Mouse (Mus musculus) CH12.LX (cell line): Measurements from ENCODE around the gene Wsb2. TPM values are rescaled to one million over a fixed set of nuclear protein-coding genes. Genes with fewer than 3 reads are reported as not detected.

Experiments used
- DNase-seq: peaks from one replicate; pipeline ENCODE4 v3.0.0-alpha.2; 2013; ENCODE audit errors: extremely low read depth
- H3K27ac ChIP-seq: 2 replicates; pipeline ENCODE4 v1.5.1; 2012; ENCODE audit warnings: low read depth, mild to moderate bottlenecking, control low read depth, moderate library complexity; ENCODE audit not compliant: insufficient read depth
- H3K27me3 ChIP-seq: replicated peaks from 2 replicates; pipeline ENCODE3; 2012; ENCODE audit warnings: inconsistent platforms
- H3K36me3 ChIP-seq, 2 experiments: replicated peaks in 1 of 2; 2 replicates each; pipeline versions ENCODE3 to v1.6.1; 2012; ENCODE audit warnings: inconsistent platforms in 1 of 2, low read length in 1 of 2, mild to moderate bottlenecking in 1 of 2, mixed read lengths in 1 of 2, moderate library complexity in 1 of 2; ENCODE audit not compliant: control insufficient read depth in 1 of 2, insufficient read depth in 1 of 2
- H3K4me1 ChIP-seq, 2 experiments: 2 replicates each; pipeline ENCODE4 v1.6.1; 2012; ENCODE audit warnings: inconsistent platforms in 1 of 2, moderate library complexity in 1 of 2; ENCODE audit not compliant: insufficient read depth in 2 of 2, control insufficient read depth in 1 of 2
- H3K4me2 ChIP-seq: 2 replicates; pipeline ENCODE4 v1.6.1; 2012; ENCODE audit warnings: low read depth, mild to moderate bottlenecking, control low read depth; ENCODE audit not compliant: poor library complexity, insufficient read depth, severe bottlenecking
- H3K4me3 ChIP-seq, 3 experiments: fragments of 150-350 bp in 1 of 3; sonication (generic) in 1 of 3; replicated peaks in 1 of 3; 2 replicates each; pipeline versions ENCODE3 to v1.5.1; 2011 to 2012; ENCODE audit warnings: low read depth in 2 of 3, low read length in 2 of 3, mild to moderate bottlenecking in 2 of 3, moderate library complexity in 2 of 3, control low read depth in 1 of 3, improper control_type of control experiment in 1 of 3, inconsistent platforms in 1 of 3, mixed read lengths in 1 of 3; ENCODE audit not compliant: poor library complexity in 1 of 3
- H3K79me2 ChIP-seq: replicated peaks from 2 replicates; pipeline ENCODE4 v1.6.1; 2012; ENCODE audit warnings: mild to moderate bottlenecking, moderate library complexity; ENCODE audit not compliant: control insufficient read depth, poor library complexity, insufficient read depth, severe bottlenecking; ENCODE audit errors: extremely low read depth
- H3K9ac ChIP-seq: 2 replicates; pipeline ENCODE4 v1.6.1; 2012; ENCODE audit warnings: low read depth, mild to moderate bottlenecking, control low read depth, moderate library complexity; ENCODE audit not compliant: insufficient read depth
- H3K9me3 ChIP-seq: replicated peaks from 2 replicates; pipeline ENCODE3; 2012; ENCODE audit warnings: low read length, inconsistent platforms, mixed read lengths
- CHD1 ChIP-seq: IDR thresholded peaks from 2 replicates; pipeline ENCODE4 v1.6.1; 2012; ENCODE audit warnings: low read depth, low read length, improper control_type of control experiment, inconsistent platforms
- CHD2 ChIP-seq: IDR thresholded peaks from 2 replicates; pipeline ENCODE4 v1.6.1; 2011; ENCODE audit warnings: low read length, improper control_type of control experiment
- CTCF ChIP-seq, 2 experiments: IDR thresholded peaks in 1 of 2; conservative IDR thresholded peaks in 1 of 2; 2 replicates each; pipeline ENCODE4 v1.5.1; 2011 to 2012; ENCODE audit warnings: low read depth in 2 of 2, low read length in 2 of 2, improper control_type of control experiment in 1 of 2, inconsistent platforms in 1 of 2, mild to moderate bottlenecking in 1 of 2, moderate library complexity in 1 of 2
- ELF1 ChIP-seq: IDR thresholded peaks from 2 replicates; pipeline ENCODE4 v1.6.1; 2014; ENCODE audit warnings: low read depth, mild to moderate bottlenecking, inconsistent platforms, low read length, improper control_type of control experiment
- GABPA ChIP-seq: IDR thresholded peaks from 2 replicates; pipeline ENCODE4 v1.6.1; 2012; ENCODE audit warnings: low read depth, low read length, improper control_type of control experiment, inconsistent platforms; ENCODE audit not compliant: insufficient replicate concordance
- HCFC1 ChIP-seq: IDR thresholded peaks from 2 replicates; pipeline ENCODE4 v1.6.1; 2012; ENCODE audit warnings: low read depth, mild to moderate bottlenecking, inconsistent platforms, low read length, improper control_type of control experiment
- IRF4 ChIP-seq: IDR thresholded peaks from 2 replicates; pipeline ENCODE4 v1.6.1; 2014; ENCODE audit warnings: low read depth, mild to moderate bottlenecking, inconsistent platforms, low read length, improper control_type of control experiment
- JUN ChIP-seq: IDR thresholded peaks from 2 replicates; pipeline ENCODE4 v1.6.1; 2011; ENCODE audit warnings: low read depth, mild to moderate bottlenecking, low read length, improper control_type of control experiment, moderate library complexity; ENCODE audit not compliant: insufficient read depth
- JUND ChIP-seq: conservative IDR thresholded peaks from 2 replicates; pipeline ENCODE4 v1.6.1; 2011; ENCODE audit warnings: low read depth, low read length, improper control_type of control experiment
- KAT2A ChIP-seq: IDR thresholded peaks from 2 replicates; pipeline ENCODE4 v1.6.1; 2012; ENCODE audit warnings: low read length, improper control_type of control experiment, inconsistent platforms; ENCODE audit not compliant: insufficient replicate concordance
- MAFK ChIP-seq: IDR thresholded peaks from 2 replicates; pipeline ENCODE4 v1.6.1; 2011; ENCODE audit warnings: low read length, improper control_type of control experiment; ENCODE audit not compliant: insufficient replicate concordance
- MAX ChIP-seq: IDR thresholded peaks from 2 replicates; pipeline ENCODE4 v1.6.1; 2011; ENCODE audit warnings: low read length, improper control_type of control experiment
- MAZ ChIP-seq: IDR thresholded peaks from 2 replicates; pipeline ENCODE4 v1.6.1; 2012; ENCODE audit warnings: low read depth, mild to moderate bottlenecking, inconsistent platforms, low read length, improper control_type of control experiment, moderate library complexity
- MEF2A ChIP-seq: IDR thresholded peaks from 2 replicates; pipeline ENCODE4 v1.6.1; 2014; ENCODE audit warnings: low read depth, mild to moderate bottlenecking, inconsistent platforms, low read length, improper control_type of control experiment, borderline replicate concordance
- MXI1 ChIP-seq: IDR thresholded peaks from 2 replicates; pipeline ENCODE4 v1.6.1; 2011; ENCODE audit warnings: mild to moderate bottlenecking, low read depth, low read length, improper control_type of control experiment
- MYC ChIP-seq: IDR thresholded peaks from 2 replicates; pipeline ENCODE4 v1.6.1; 2011; ENCODE audit warnings: low read depth, mild to moderate bottlenecking, improper control_type of control experiment, low read length
- NRF1 ChIP-seq: IDR thresholded peaks from 2 replicates; pipeline ENCODE4 v1.6.1; 2014; ENCODE audit warnings: low read depth, mild to moderate bottlenecking, inconsistent platforms, low read length, improper control_type of control experiment, moderate library complexity
- PAX5 ChIP-seq: IDR thresholded peaks from 2 replicates; pipeline ENCODE4 v1.6.1; 2012; ENCODE audit warnings: low read length, inconsistent platforms, mixed read lengths
- POLR2AphosphoS2 ChIP-seq: IDR thresholded peaks from 2 replicates; pipeline ENCODE4 v1.6.1; 2011; ENCODE audit warnings: low read depth, low read length, improper control_type of control experiment
- RAD21 ChIP-seq: IDR thresholded peaks from 2 replicates; pipeline ENCODE4 v1.6.1; 2011; ENCODE audit warnings: low read depth, mild to moderate bottlenecking, low read length, improper control_type of control experiment, moderate library complexity
- SMC3 ChIP-seq: IDR thresholded peaks from 2 replicates; pipeline ENCODE4 v1.6.1; 2011; ENCODE audit warnings: low read depth, low read length, improper control_type of control experiment
- TBP ChIP-seq: conservative IDR thresholded peaks from 2 replicates; pipeline ENCODE4 v1.6.1; 2011; ENCODE audit warnings: low read depth, low read length, improper control_type of control experiment
- TCF12 ChIP-seq: IDR thresholded peaks from 2 replicates; pipeline ENCODE4 v1.6.1; 2014; ENCODE audit warnings: low read depth, mild to moderate bottlenecking, inconsistent platforms, low read length, improper control_type of control experiment
- USF1 ChIP-seq: IDR thresholded peaks from 2 replicates; pipeline ENCODE4 v1.6.1; 2014; ENCODE audit warnings: low read depth, mild to moderate bottlenecking, inconsistent platforms, low read length, improper control_type of control experiment
- USF2 ChIP-seq: conservative IDR thresholded peaks from 2 replicates; pipeline ENCODE4 v1.6.1; 2011; ENCODE audit warnings: low read depth, low read length, improper control_type of control experiment
- ZC3H11A ChIP-seq: IDR thresholded peaks from 2 replicates; pipeline ENCODE4 v1.6.1; 2012; ENCODE audit warnings: low read depth, mild to moderate bottlenecking, inconsistent platforms, low read length, improper control_type of control experiment
- ZKSCAN1 ChIP-seq: IDR thresholded peaks from 2 replicates; pipeline ENCODE4 v1.6.1; 2012; ENCODE audit warnings: low read depth, inconsistent platforms, low read length, improper control_type of control experiment, borderline replicate concordance
- ZNF384 ChIP-seq: IDR thresholded peaks from 2 replicates; pipeline ENCODE4 v1.6.1; 2012; ENCODE audit warnings: low read depth, low read length, improper control_type of control experiment, inconsistent platforms
- dilution Hi-C: fragments of 300-500 bp; cut with MboI; formaldehyde crosslinking; loops from 2 replicates; pipeline ENCODE4 v1.14.3; 2020; ENCODE audit warnings: low sequenced_read_pairs; ENCODE audit not compliant: extremely low pct_unique_long_range_greater_than_20kb, extremely low pct_ligation_motif_present
- in situ Hi-C: fragments of 300-500 bp; cut with MboI; formaldehyde crosslinking; loops from 3 replicates; pipeline ENCODE4 v1.14.3; 2019; ENCODE audit warnings: low sequenced_read_pairs, low pct_ligation_motif_present, low pct_unique_long_range_greater_than_20kb, mixed read lengths
- polyA plus RNA-seq: library from polyadenylated mRNA; unstranded; fragments of >175 nt; gene quantifications from 2 replicates; pipeline ENCODE4 v1.2.1, GENCODE M21; 2012; ENCODE audit warnings: low read depth; ENCODE audit not compliant: insufficient read length
- total RNA-seq, 2 experiments: library from RNA; depleted of rRNA; stranded (reverse); fragments of 300-350 nt in 1 of 2; fragments of >200 nt in 1 of 2; gene quantifications; 2 replicates each; pipeline ENCODE4 v1.2.3; 2012 to 2014

The Wsb2 gene
- total RNA-seq (2012; rRNA removed) (41.7 and 43.6 TPM in 2 replicates), total RNA-seq (2014; rRNA removed) (30.6 and 36.1 TPM in 2 replicates), polyA plus RNA-seq (34.8 and 44.2 TPM in 2 replicates)

DNA sequence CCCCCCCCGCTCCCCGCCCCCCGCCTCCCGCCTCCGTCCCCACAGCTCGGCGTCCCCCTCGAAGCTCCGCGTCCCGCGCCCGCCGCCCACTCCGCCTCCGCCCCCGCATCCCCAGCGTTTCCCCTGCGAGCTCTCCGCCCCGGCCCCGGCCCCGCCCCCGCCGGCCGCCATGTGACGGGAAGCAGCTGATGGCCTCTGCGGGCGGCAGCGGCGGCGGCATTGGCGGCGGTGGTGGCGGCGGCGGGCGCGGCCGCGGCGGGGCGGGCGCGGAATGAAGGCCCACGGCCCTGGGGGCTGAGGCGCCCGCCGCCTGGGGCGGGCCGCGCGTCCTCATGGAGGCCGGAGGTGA is at the start of gene Wsb2:
Gene Wsb2, plus strand, starts transcription at position 176 of the 349 bp plus-strand sequence.
- Histone ChIP-seq H3K27me3 (no peaks in the 10 kb centered on the region), H3K4me3 (peak within 1 kb of the TSS; percentile 87 to 92 (median 91))

DNA sequence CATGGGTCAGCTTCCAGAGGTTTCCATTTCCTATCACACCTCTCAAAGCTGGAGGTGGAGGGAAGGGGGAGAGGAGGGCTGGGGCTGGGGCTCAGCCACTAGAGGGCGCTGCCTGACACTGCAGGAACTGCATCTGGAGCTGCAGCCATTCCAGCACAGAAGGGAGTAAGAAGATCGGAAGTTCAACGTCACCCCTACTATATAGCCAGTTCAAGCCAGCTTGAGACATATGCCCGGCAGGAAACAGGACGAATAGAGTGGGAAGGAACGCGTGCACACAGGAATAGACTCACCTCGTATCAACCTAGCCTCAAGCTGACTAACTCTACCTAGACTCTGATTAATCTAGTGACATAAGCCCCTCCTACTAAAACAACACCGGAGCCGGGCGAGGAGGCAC is 49.4 kb upstream of the Wsb2 start:
- no peak overlapping the region for H3K4me2 ChIP-seq

More for the DNA sequence above, at the start of gene Wsb2:
- dilution Hi-C loops: no loop called here
- in situ Hi-C loops: no loop called here
- DNase-seq: peak; percentile 47
- peaks cover 16% of the 10 kb centered on the region for H3K79me2 ChIP-seq
- H3K9me3 ChIP-seq: no peaks in the 10 kb centered on the region
- H3K4me1 ChIP-seq: peaks cover 20 to 69% of the 10 kb centered on the region in 2 experiments
- H3K9ac ChIP-seq: peak within 1 kb of the TSS; percentile 80
- peak within 1 kb of the TSS; percentile 70 for H3K27ac ChIP-seq
- H3K4me2 ChIP-seq: peak within 1 kb of the TSS; percentile 96
- no peak for TF ChIP-seq USF2
- TF ChIP-seq USF1: peak; percentile 52
- TF ChIP-seq, all 38 proteins: peak for 1
- peaks cover 3 to 8% of the 10 kb centered on the region in 2 experiments for H3K36me3 ChIP-seq

DNA sequence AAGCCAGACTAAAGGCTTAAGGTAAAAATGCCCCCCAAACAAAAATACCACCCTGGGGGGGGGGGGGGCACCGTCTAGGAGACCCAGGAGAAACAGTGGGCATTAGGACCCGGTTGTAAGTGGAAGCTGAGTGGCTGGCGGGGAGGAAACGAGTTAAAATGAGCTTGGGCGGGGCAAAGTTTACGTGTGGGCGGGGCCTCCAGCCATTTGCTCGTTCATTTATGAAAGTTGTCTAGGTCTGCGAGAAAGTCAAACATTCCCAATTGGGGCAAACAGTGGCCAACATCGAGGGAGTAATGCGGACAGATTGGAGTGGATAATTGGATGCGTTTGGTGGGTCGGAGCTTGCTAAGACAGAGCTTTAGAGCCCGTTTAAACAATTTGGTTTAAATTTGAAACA is 43.7 kb upstream of the Wsb2 start:
- Histone ChIP-seq H3K9me3 (no peaks in the 10 kb centered on the region), H3K4me2 (no peak overlapping the region), H3K79me2 (no peaks in the 10 kb centered on the region), H3K27me3 (peaks cover 5% of the 10 kb centered on the region), H3K4me1 (peaks cover 7 to 23% of the 10 kb centered on the region in 2 experiments), H3K9ac (no peak overlapping the region), H3K4me3 (no peak overlapping the region), H3K36me3 (no peaks in the 10 kb centered on the region), H3K27ac (no peak overlapping the region)
- dilution Hi-C loops: no loop called here
- in situ Hi-C loops: no loop called here
- TF ChIP-seq JUN (no peak), GABPA (no peak), SMC3 (no peak), KAT2A (no peak), TBP (no peak), USF2 (no peak), MYC (no peak), MAX (no peak), PAX5 (no peak)
- DNase-seq: no peak

More for the DNA sequence above, 49.4 kb upstream of the Wsb2 start:
- Histone ChIP-seq H3K4me3 (no peak overlapping the region), H3K27me3 (no peaks in the 10 kb centered on the region), H3K9ac (no peak overlapping the region), H3K4me1 (no peaks in the 10 kb centered on the region), H3K9me3 (peaks cover 6% of the 10 kb centered on the region), H3K36me3 (no peaks in the 10 kb centered on the region), H3K79me2 (no peaks in the 10 kb centered on the region), H3K27ac (no peak overlapping the region)
- dilution Hi-C loops: no loop called here
- TF ChIP-seq MAFK (no peak), HCFC1 (no peak), IRF4 (peak; percentile 23; the same call in 1 of the 2 replicates), MYC (no peak), TBP (no peak), CHD2 (no peak), CTCF (conservative IDR thresholded peaks at IDR 0.05 in 1 of 2, IDR thresholded peaks at IDR 0.05 in 1 of 2; ENCODE audit: low read depth in 2 of 2, low read length in 2 of 2) (peak; percentile 61 to 81), RAD21 (peak; percentile 72), ZC3H11A (0 out of 2 replicates have a peak, but pooled peaks have one; percentile 1), CHD1 (no peak), ELF1 (no peak), ZKSCAN1 (no peak), KAT2A (no peak), MAZ (no peak; the same call in 1 of the 2 replicates), MEF2A (no peak), MXI1 (no peak), NRF1 (no peak), TCF12 (0 out of 2 replicates have a peak, but pooled peaks have one; percentile 31), JUND (no peak), JUN (no peak), GABPA (no peak), SMC3 (peak; percentile 70), POLR2AphosphoS2 (no peak), ZNF384 (no peak)
- DNase-seq: peak; percentile 59
- in situ Hi-C loops: loop anchor here (5.0 kb wide), 1 partner anchor 185 kb away; no protein-coding TSS in a partner anchor
